Mouse (Mus musculus): ENCODE measurements around the gene Olfr155.

Gene Olfr155

GRCm38 (mm10) chr4:43851265-43851664 is at the start of gene Olfr155:
TSS of gene Olfr155 (plus strand) at chr4:43851565.
- DNase-seq (ENCODE audit: extremely low spot score, low read depth, low spot score) = no peak

- DNase-seq (ENCODE audit: extremely low spot score, low read depth, low spot score) = no peak
Measured at GRCm38 (mm10) chr4:43822896-43823550, 28.3 kb upstream of the Olfr155 start.

DNA sequence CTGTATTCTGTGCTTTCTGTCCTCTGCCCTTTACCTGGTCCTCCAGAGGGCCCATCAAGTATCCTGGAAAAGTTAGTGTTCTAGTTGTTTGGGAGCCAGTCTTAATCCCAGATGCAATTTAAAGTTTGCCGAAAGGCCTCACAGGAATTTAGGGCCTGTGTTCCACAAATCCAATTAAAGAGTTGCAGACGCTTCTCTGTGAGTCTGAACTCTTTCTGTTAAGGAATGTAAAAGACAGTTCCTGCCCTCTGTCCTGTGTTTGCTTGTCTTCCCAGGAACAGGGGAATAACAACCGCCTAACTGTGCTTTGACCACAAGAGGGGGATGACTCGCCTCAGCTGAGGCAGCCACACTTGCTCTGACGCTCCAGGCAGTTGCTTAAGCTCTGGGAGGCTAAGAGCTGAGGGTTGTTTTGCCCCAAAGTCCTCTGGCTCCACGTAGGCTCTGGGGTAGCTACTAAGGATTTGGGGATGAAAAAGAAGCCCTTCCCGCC is 27.5 kb upstream of the Olfr155 start, which contains the start of gene Olfr156:
Gene Olfr156, minus strand, starts transcription at position 51 of the 493 bp plus-strand sequence.
- DNase-seq (ENCODE audit: extremely low spot score, low read depth, low spot score) = peak; percentile 26

DNA sequence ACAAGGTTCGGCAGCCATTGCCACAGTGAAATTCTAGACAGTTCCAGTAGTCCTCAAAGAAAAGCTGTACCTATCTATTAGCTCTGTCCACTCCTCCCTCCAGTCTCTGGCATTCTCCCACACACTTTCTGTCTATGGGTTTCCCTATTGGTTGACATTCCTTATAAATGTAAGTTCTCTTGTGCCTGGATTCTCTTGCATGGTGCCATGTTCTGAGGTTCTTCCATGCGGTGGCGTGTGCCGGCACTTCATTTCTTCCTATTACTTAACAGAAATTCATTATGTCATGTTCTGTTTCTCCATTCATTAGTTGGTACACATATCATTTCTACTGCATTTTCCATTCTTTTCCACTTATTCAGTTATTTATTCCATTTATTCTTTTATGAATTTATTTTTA is 22.6 kb upstream of the Olfr155 start:
- no peak for DNase-seq (ENCODE audit: extremely low spot score, low read depth, low spot score)

GRCm38 (mm10) chr4:43832031-43832430 is 19.3 kb upstream of the Olfr155 start:
- no peak for DNase-seq (ENCODE audit: extremely low spot score, low read depth, low spot score)

DNA sequence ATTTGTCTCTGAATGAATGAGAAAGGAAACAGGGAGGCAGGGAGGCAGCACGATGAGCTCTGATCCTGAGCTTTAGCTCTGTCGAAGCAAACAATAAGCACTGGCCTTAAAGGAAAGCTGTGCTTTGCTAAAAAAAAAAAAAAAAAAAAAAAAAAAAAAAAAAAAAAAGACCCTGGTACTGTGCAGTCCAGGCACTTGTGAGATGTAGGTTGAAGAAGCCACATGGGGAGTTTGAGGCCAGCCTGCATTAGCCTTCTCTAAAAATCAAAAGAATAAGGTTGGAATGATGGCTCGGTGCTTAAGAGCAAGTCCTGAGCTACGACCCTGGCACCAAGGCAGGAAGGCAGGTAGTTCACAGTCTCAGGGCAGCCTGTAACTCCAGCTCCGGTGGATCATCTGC is 17.6 kb upstream of the Olfr155 start:
- DNase-seq (ENCODE audit: extremely low spot score, low read depth, low spot score) = no peak

GRCm38 (mm10) chr4:43834749-43835148 is 16.6 kb upstream of the Olfr155 start:
- DNase-seq (ENCODE audit: extremely low spot score, low read depth, low spot score) = no peak

GRCm38 (mm10) chr4:43838326-43838725 is 13.0 kb upstream of the Olfr155 start:
- DNase-seq (ENCODE audit: extremely low spot score, low read depth, low spot score) = no peak

DNA sequence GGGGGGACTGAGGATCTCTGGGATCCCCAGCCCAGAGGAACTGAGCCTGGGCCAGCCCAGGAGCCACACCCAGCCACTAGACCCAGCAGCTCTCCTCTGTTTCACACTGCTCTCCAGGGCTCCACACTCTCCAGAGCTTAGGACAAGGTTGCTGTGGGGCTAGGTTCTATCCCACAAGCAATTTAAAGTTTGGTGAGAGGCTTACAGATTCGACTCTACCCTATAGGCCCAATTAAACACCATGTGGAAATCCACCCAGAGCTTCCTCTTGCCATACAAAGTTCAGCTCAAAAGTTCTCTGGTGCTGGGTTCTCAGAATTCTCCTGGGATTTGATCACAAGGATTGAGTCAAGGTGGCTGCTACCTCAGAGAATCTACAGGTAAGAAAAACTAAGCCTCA is 11.3 kb upstream of the Olfr155 start, which contains the start of gene Olfr157:
Gene Olfr157, minus strand, starts transcription at position 101 of the 400 bp plus-strand sequence.
- no peak for DNase-seq (ENCODE audit: extremely low spot score, low read depth, low spot score)

DNA sequence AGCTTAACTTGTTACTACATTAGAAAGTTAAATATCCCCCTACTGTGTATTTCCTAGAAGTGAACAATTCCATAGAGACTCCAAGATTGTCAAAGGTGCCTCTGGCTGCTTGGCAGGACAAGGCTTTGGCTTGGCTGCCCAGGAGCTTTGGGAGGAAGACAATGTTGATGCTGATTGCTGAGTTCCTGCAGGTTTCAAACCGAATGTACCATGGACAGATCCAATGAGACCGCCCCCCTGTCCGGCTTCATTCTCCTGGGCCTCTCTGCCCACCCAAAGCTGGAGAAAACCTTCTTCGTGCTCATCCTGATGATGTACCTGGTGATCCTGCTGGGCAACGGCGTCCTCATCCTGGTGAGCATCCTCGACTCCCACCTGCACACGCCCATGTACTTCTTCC is 2.7 kb downstream of the Olfr155 start:
- DNase-seq (ENCODE audit: extremely low spot score, low read depth, low spot score) = no peak

DNA sequence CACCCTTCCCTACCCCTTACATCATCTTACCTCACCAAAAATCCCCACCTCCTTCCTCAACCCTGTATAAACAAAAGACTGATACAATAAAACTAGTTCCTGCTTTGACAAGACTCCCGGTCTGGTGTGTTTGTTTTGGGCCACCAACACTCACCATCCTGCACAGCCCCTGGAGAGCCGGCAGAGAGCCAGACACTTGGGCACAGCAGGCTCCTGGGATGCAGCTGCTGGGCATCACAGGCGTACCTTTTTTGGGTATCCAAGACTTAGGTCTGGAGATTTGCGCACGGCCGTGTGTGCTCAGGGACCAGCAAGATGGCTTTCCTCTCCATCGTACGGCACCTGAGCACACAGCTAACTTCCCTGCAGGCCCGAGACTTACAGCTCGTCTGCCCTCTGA is 8.5 kb downstream of the Olfr155 start:
- DNase-seq (ENCODE audit: extremely low spot score, low read depth, low spot score) = no peak

DNA sequence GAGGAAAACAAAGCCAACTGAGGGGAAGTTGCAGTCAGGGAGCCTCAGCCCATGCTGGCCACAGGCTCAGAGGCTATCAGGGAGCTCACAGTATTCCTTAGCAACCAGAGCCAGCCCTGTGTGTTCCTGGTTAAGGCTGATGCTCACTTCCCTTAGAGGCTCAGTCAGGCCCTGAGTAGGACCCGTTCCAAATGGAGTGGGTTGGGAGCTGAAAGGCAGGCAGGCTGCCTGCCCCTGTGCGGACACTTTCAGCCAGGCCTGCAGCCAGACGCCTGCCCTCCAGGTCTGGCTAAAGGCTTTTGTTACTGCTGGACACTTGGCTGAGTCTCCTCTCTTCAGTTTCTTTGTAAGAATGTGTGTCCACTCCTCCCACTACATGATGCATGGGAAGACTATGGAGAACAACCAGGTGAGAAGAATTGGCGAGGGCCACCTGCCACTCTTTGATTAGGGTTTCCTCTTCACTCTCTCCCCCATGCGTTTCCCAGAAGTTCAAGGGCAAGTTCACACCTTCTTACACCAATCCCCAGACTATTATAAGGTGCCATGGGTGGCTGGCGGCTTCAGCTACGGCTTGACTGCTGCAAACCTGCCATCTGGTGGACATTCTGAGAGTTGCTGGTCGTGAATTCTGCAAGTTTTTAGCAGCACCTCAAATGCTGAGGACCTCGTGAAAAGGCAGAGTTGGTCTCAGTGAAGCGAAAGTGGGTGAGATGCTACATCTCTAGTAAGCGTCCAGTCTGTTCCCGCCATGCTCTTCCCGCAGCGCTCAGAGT is 9.6 kb downstream of the Olfr155 start:
- peak; percentile 56 for DNase-seq (ENCODE audit: extremely low spot score, low read depth, low spot score)

- DNase-seq (ENCODE audit: extremely low spot score, low read depth, low spot score) = no peak
Measured at GRCm38 (mm10) chr4:43863298-43863697, 11.9 kb downstream of the Olfr155 start.

DNA sequence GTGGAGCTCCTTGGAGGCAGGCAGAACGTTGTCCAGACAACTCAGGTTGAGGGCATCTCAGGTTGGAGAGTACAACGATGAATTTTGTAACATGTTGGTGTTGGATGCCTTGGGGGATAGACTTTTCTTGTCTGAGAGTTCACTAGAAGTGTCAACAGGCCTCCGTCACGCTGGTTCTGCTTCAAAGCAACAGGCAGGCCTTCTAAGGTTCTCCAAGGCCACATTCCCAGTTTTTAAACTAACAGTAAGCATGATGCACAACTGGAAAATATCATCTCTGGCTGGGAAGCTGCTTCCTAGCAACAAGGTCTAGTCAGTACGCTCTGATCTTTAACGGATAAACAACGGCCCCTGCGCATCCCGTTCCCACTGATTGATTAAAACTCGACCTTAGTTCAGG is 18.5 kb downstream of the Olfr155 start:
- DNase-seq (ENCODE audit: extremely low spot score, low read depth, low spot score) = no peak

- no peak for DNase-seq (ENCODE audit: extremely low spot score, low read depth, low spot score)
Measured at GRCm38 (mm10) chr4:43874501-43874900, 23.1 kb downstream of the Olfr155 start.

DNA sequence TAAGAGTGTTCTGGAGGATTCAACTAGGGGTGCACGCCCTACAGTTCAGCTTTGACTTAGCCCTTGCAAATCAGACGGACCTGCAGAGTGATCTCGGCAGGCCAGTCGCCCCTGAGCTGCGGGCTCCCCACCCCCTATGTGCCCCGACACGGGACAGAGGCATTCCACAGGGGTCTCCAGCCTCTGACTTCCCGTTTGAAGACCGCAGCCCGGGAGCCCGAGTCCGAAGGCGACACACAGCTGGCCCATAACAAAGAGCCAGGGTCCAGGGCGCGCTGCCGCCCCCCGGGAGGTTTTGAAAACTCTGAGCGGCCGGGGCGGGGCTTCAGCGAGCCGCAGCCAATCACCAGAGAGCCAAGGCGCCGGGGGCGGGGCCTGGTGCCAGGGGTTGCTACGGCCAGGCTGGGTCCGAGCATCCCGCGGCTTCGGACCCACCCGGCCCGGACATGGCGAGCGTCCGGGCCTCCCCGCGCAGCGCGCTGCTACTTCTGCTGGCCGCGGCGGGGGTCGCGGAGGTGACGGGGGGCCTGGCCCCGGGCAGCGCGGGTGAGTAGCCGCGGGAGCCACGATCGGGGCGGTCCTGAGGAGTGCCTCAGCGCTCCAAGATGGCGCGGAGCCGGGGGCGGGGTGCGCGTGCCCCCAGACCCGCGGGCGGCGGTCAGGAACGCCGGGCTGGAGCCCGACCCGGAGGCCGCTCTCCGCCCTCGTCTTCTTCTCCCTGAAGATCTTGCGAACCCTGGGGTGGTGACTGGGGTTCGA is 24.0 kb downstream of the Olfr155 start, which contains the start of gene Reck:
Gene Reck, plus strand, starts transcription at position 371 of the 759 bp plus-strand sequence.
- DNase-seq (ENCODE audit: extremely low spot score, low read depth, low spot score) = peak; percentile 58

- no peak for DNase-seq (ENCODE audit: extremely low spot score, low read depth, low spot score)
Measured at GRCm38 (mm10) chr4:43875919-43876411, 24.6 kb downstream of the Olfr155 start.

DNA sequence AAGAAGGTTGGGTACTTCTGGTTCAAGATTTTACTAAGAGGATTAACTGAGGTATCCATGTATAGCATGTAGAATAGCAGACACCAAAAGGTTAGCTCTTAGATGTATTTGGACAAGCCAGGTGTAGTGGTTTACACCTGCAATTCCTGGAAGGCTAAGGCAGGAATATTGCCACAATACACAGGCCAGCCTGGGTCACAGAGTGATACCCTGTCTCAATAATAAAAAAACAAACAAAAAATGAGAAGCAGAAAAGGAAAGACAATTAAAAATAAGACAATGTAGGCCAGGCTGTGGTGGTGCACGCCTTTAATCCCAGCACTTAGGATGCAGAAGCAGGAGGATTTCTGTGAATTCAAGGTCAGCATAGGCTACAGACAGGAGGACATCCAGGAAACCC is 25.9 kb downstream of the Olfr155 start:
- DNase-seq (ENCODE audit: extremely low spot score, low read depth, low spot score) = no peak

DNA sequence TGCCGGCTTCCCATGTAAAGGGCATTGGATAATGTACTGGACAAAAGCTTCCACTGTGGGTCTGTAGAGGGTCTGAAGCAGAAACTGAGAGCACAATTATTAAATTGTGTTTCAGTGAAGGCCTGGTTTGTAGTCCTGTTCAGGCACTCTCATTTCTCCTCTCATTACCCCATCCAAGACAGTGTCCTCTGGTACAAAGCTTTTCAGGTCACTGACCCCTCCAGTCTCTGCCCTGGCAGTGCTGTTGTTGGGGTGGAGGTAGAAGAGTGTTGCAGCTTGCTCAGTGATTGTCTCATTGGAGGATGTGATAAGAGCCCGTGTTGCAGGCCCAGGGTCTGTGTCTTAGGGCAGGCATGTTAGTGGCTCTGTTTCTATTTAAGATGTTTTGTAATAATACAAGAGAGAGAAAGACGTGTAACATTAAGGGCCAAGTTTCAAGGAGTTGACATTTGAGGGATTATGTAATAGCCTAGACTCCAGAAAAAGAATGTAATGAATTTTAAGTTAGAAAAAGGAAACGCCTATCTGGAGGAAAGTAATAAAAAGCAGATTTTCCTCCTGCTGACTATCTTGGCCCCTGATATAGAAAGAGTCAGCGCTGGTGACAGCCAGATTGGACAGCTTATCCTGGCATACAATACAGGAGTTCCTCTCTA is 26.9 kb downstream of the Olfr155 start:
- DNase-seq (ENCODE audit: extremely low spot score, low read depth, low spot score) = no peak

GRCm38 (mm10) chr4:43879566-43879965 is 28.2 kb downstream of the Olfr155 start:
- DNase-seq (ENCODE audit: extremely low spot score, low read depth, low spot score) = no peak

DNA sequence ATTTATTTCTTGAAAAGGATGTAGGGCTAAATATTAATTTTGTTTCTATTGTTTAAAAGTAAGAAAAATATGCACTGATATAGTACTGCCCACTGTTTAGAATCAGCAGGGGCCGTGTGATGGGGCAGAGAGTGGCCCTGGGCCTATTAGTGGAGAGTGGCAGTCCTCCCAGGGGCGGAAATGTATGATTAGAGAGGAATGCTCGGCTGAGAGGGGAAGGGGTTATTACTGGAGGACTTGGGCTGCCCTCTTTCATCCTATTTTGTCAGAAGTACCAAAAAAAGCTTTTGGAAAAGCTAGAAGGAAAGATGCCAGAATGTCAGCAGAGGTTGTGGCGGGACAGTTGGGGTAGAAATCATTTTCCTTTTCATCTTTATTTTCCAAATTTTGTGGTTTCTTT is 32.8 kb downstream of the Olfr155 start:
- no peak for DNase-seq (ENCODE audit: extremely low spot score, low read depth, low spot score)

Measured in hindlimb bud, embryonic 11.5 days (tissue).